Mouse (Mus musculus): Measurements from ENCODE around the gene Chmp1a. TPM values are rescaled to one million over a fixed set of nuclear protein-coding genes. Genes with fewer than 3 reads are reported as not detected.
"Not testable (repeated sequence)": the region's sequence is repeated elsewhere in the genome, so short reads cannot be mapped to it uniquely, and the experiment has no call there.

Chmp1a gene
- polyA plus RNA-seq, 1 experiment from 2014 or later: 90.6 TPM

DNA sequence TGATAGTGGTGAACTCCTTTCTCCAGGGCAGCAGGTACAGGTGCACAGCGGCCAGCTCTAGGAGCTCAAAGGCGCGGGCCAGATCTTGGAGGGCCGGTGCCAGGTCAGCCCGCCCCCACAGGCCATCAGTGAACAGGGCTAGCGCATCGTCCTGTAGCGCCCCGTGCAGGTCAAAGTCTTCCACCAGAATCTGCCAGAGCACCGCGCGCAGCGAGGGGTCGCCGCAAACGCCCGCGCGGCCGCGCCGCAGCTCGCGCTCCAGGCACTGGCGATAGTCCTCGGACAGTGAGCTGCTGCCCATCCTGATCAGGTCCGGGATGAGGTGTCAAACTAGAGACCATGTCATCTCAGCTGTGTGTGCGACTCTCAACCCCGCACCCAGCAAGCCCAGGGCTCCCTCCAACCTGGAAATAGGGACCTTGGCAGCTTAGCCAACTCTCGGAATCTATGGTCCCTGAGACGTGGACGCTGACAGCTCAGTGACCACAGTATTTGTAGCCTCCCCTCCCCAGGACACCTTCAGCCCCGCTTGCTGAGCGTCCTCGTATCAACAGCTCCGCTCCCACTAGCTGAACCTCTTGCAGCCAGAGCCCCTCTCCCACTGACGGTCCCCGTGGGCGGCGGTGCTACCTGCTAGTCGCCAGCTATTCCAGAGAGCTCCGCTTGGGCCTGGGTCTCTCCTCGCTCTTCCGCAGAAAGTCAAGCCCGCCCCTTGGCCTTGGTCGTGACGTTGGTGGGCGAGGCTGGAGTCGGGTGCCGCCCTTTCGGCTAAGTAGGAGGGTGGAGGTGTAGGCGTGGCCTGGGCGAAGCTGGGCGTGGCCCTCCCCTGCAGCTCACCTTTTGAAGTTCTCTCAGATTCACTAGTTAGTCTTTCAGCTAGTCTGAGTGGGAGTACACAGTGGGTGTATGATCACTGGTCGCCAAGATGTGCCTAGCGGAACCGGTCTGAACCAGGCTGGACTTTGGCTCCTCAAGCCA is 23.2 kb upstream of the Chmp1a start, which contains the start of gene Spata2l:
TSS of gene Spata2l (minus strand) at position 714 of the 978 bp plus-strand sequence.
- ATAC-seq (ENCODE audit: insufficient number of reproducible peaks, insufficient read depth, low FRiP score, low read depth): peak; percentile 86
- no peaks in the 10 kb centered on the region for H3K27me3 ChIP-seq (ENCODE audit: control insufficient read depth, insufficient read depth, low read length)
- no peaks in the 10 kb centered on the region for H3K36me3 ChIP-seq (ENCODE audit: control insufficient read depth, insufficient read depth, low read length)
- 2% methylated on average over 57 of the region's 57 CpGs for WGBS
- H3K4me2 ChIP-seq (replicated peaks; ENCODE audit: low read depth, low read length): peak within 1 kb of the TSS; percentile 97
- peak within 1 kb of the TSS; percentile 51 for H3K4me3 ChIP-seq (ENCODE audit: low read depth, low read length)
- H3K9ac ChIP-seq (replicated peaks; ENCODE audit: low read depth, low read length): peak within 1 kb of the TSS; percentile 52
- peaks cover 9% of the 10 kb centered on the region; the same call in 1 of the 2 replicates for H3K4me1 ChIP-seq (ENCODE audit: control insufficient read depth, insufficient read depth, low read length)
- H3K9me3 ChIP-seq (ENCODE audit: control insufficient read depth, low read depth, low read length): no peaks in the 10 kb centered on the region
- no peak within 1 kb of the TSS for H3K27ac ChIP-seq (ENCODE audit: low read length)

DNA sequence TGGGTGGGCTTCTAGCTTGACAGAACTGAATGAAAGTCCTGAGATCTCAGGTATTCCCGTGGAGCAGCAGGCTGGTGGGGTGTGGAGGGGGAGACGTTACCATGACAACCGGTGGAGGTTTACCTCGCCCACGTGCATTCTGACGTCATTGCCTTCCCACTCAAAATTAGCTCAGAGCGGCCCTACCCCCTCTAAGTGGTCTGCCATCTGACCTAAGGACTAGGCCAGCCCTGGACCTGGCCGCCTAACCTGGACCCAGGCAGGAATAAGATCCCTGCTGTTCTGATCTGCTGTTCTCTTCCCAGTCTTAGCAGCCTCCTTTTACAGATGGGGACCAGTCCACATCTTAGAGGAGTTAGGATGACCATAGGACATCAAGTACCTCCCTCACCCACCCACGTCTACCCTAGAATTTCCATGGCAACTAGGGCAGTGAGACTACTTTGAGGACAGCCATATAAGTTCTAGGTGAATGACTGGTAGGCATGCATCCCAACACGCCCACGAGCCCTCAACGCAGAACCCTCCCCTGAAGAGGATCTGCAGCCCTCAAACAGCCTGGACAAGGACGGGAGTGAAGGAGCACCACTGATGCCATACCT is 22.5 kb upstream of the Chmp1a start:
- peak overlapping the region; percentile 97 for H3K4me2 ChIP-seq (replicated peaks; ENCODE audit: low read depth, low read length)
- WGBS: 29% methylated on average over 13 of the region's 13 CpGs
- ATAC-seq (ENCODE audit: insufficient number of reproducible peaks, insufficient read depth, low FRiP score, low read depth): no peak
- H3K4me3 ChIP-seq (ENCODE audit: low read depth, low read length): peak overlapping the region; percentile 51
- H3K4me1 ChIP-seq (ENCODE audit: control insufficient read depth, insufficient read depth, low read length): peaks cover 9% of the 10 kb centered on the region; the same call in 1 of the 2 replicates
- peaks cover under 1% of the 10 kb centered on the region; the same call in 1 of the 2 replicates for H3K36me3 ChIP-seq (ENCODE audit: control insufficient read depth, insufficient read depth, low read length)
- no peaks in the 10 kb centered on the region for H3K27me3 ChIP-seq (ENCODE audit: control insufficient read depth, insufficient read depth, low read length)
- H3K9me3 ChIP-seq (ENCODE audit: control insufficient read depth, low read depth, low read length): no peaks in the 10 kb centered on the region
- peak overlapping the region; percentile 52 for H3K9ac ChIP-seq (replicated peaks; ENCODE audit: low read depth, low read length)
- no peak overlapping the region for H3K27ac ChIP-seq (ENCODE audit: low read length)

DNA sequence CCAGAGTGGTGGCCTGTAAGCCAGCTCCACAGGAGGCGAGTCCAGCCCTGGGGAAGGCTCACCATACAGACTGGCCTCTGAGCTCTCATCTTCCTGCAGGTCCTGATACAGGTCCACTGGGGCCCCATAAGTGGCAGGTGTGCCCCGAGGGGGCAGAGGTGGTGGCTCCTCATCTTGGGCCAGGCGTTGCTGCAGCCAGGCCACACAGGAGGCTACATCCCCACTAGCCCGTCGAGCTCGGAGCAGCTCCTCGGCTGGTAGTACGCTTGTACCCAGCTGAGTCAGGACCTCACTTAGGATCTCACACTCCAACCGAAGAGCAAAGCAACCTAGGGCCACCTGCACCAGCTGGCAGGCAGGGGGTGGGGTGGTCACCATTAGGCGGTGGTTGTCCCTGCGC is 21.2 kb upstream of the Chmp1a start:
- no peak for ATAC-seq (ENCODE audit: insufficient number of reproducible peaks, insufficient read depth, low FRiP score, low read depth)

DNA sequence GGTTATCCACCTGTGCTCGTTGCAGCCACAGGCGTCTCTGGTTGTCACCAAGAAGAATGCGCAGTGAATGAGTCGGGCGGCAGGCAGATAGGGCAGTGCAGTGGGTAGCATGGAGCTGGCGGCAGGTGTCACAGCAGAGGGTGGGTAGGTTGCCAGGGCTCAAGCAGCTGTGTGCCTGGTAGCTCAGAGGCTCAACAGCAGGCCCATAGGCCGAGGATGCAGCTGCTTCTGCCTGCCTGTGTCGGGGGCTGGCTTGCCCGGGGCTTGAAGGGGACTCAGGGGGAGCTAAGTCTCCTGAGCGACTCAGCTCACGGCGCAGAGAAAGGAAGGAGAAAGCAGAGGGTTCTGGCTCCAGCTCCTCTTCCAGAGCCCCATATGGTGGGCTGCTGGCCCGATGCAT is 20.7 kb upstream of the Chmp1a start:
- 60% methylated on average over 13 of the region's 13 CpGs for WGBS

More for the DNA sequence above, 21.2 kb upstream of the Chmp1a start:
- H3K9me3 ChIP-seq (ENCODE audit: control insufficient read depth, low read depth, low read length): no peaks in the 10 kb centered on the region
- H3K4me3 ChIP-seq (ENCODE audit: low read depth, low read length): no peak overlapping the region
- H3K4me2 ChIP-seq (replicated peaks; ENCODE audit: low read depth, low read length): no peak overlapping the region
- H3K27me3 ChIP-seq (ENCODE audit: control insufficient read depth, insufficient read depth, low read length): no peaks in the 10 kb centered on the region
- peaks cover 9% of the 10 kb centered on the region; the same call in 1 of the 2 replicates for H3K4me1 ChIP-seq (ENCODE audit: control insufficient read depth, insufficient read depth, low read length)
- peaks cover 7% of the 10 kb centered on the region; the same call in 1 of the 2 replicates for H3K36me3 ChIP-seq (ENCODE audit: control insufficient read depth, insufficient read depth, low read length)
- no peak overlapping the region for H3K9ac ChIP-seq (replicated peaks; ENCODE audit: low read depth, low read length)
- H3K27ac ChIP-seq (ENCODE audit: low read length): no peak overlapping the region
- WGBS: 74% methylated on average over 11 of the region's 11 CpGs

DNA sequence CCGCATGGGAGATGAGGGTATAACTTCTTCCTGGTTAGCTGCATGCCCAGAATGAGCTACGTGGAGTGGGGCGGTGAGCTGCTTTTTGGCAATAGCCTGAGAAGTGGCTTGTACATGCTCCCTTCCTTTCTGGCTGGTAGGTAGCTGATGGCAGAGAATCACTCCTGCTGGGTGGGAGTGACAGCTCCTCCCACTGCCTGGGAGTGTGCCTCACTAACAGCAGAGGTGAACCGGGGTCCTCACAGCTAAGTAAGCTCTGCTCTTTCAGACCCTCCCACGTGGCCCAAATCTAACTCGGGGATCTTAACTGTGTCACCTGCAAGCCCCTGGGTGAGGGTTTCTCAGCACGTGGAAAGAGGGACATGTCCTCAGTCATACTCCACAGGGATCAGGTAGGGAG is 20.0 kb upstream of the Chmp1a start:
- Histone ChIP-seq H3K27me3 (ENCODE audit: control insufficient read depth, insufficient read depth, low read length) (no peaks in the 10 kb centered on the region), H3K4me2 (replicated peaks; ENCODE audit: low read depth, low read length) (no peak overlapping the region), H3K9ac (replicated peaks; ENCODE audit: low read depth, low read length) (no peak overlapping the region), H3K4me3 (ENCODE audit: low read depth, low read length) (no peak overlapping the region), H3K9me3 (ENCODE audit: control insufficient read depth, low read depth, low read length) (no peaks in the 10 kb centered on the region), H3K36me3 (ENCODE audit: control insufficient read depth, insufficient read depth, low read length) (peaks cover 18% of the 10 kb centered on the region), H3K27ac (ENCODE audit: low read length) (no peak overlapping the region), H3K4me1 (ENCODE audit: control insufficient read depth, insufficient read depth, low read length) (peaks cover 9% of the 10 kb centered on the region; the same call in 1 of the 2 replicates)
- ATAC-seq (ENCODE audit: insufficient number of reproducible peaks, insufficient read depth, low FRiP score, low read depth): no peak
- 31% methylated on average over 7 of the region's 7 CpGs for WGBS

More for the DNA sequence above, 20.7 kb upstream of the Chmp1a start:
- Histone ChIP-seq H3K4me2 (replicated peaks; ENCODE audit: low read depth, low read length) (no peak overlapping the region), H3K27ac (ENCODE audit: low read length) (no peak overlapping the region), H3K4me3 (ENCODE audit: low read depth, low read length) (no peak overlapping the region), H3K9me3 (ENCODE audit: control insufficient read depth, low read depth, low read length) (no peaks in the 10 kb centered on the region), H3K36me3 (ENCODE audit: control insufficient read depth, insufficient read depth, low read length) (peaks cover 12% of the 10 kb centered on the region; the same call in 1 of the 2 replicates), H3K4me1 (ENCODE audit: control insufficient read depth, insufficient read depth, low read length) (peaks cover 9% of the 10 kb centered on the region; the same call in 1 of the 2 replicates), H3K27me3 (ENCODE audit: control insufficient read depth, insufficient read depth, low read length) (no peaks in the 10 kb centered on the region), H3K9ac (replicated peaks; ENCODE audit: low read depth, low read length) (no peak overlapping the region)
- no peak for ATAC-seq (ENCODE audit: insufficient number of reproducible peaks, insufficient read depth, low FRiP score, low read depth)

DNA sequence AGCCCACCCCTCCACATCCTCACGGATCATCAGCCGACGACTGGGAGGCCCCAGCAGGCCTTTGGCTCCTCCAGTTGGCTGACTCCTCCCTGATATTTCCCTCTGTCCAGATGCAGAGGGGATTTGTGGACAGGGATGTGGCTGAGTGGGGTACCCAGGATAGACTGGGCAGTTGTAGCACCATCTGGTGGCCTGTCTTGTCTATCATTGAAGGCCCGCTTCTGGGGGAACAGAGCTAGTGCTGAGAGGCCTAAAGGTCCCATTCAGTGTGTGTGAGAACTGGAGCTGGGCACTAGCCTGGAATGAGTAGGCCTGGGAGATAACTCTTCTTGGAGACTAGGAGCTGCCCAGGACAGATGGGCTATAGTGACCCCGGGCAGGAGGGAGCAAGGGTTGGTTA is 19.2 kb upstream of the Chmp1a start:
- Histone ChIP-seq H3K9ac (replicated peaks; ENCODE audit: low read depth, low read length) (no peak overlapping the region), H3K9me3 (ENCODE audit: control insufficient read depth, low read depth, low read length) (no peaks in the 10 kb centered on the region), H3K36me3 (ENCODE audit: control insufficient read depth, insufficient read depth, low read length) (peaks cover 26% of the 10 kb centered on the region), H3K4me2 (replicated peaks; ENCODE audit: low read depth, low read length) (no peak overlapping the region), H3K27me3 (ENCODE audit: control insufficient read depth, insufficient read depth, low read length) (no peaks in the 10 kb centered on the region), H3K4me3 (ENCODE audit: low read depth, low read length) (no peak overlapping the region), H3K27ac (ENCODE audit: low read length) (no peak overlapping the region), H3K4me1 (ENCODE audit: control insufficient read depth, insufficient read depth, low read length) (peaks cover 9% of the 10 kb centered on the region; the same call in 1 of the 2 replicates)
- 51% methylated on average over 5 of the region's 5 CpGs for WGBS
- ATAC-seq (ENCODE audit: insufficient number of reproducible peaks, insufficient read depth, low FRiP score, low read depth): no peak

DNA sequence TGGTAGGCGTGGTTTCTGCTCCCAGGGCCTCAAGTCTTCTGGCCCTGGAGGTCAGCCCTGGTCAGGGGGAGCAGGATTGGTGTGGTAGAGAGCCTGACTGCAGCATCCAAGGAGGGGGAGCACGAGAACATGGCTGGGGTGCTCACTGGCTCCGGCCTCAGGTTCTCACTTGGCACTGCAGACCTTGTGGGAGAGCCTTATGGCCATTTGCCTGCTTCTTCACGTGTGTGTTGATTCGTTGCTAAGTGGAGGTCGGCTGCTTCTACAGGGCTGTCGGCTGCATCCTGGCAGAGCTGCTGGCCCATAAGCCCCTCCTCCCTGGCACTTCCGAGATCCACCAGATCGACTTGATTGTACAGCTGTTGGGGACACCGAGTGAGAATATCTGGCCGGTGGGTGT is 17.8 kb upstream of the Chmp1a start:
- peaks cover 27% of the 10 kb centered on the region for H3K36me3 ChIP-seq (ENCODE audit: control insufficient read depth, insufficient read depth, low read length)
- not testable (repeated sequence) for H3K4me2 ChIP-seq (replicated peaks; ENCODE audit: low read depth, low read length); H3K4me1 ChIP-seq (ENCODE audit: control insufficient read depth, insufficient read depth, low read length); H3K27ac ChIP-seq (ENCODE audit: low read length); ATAC-seq (ENCODE audit: insufficient number of reproducible peaks, insufficient read depth, low FRiP score, low read depth); H3K9me3 ChIP-seq (ENCODE audit: control insufficient read depth, low read depth, low read length); H3K9ac ChIP-seq (replicated peaks; ENCODE audit: low read depth, low read length); H3K27me3 ChIP-seq (ENCODE audit: control insufficient read depth, insufficient read depth, low read length); H3K4me3 ChIP-seq (ENCODE audit: low read depth, low read length)
- 82% methylated on average over 9 of the region's 11 CpGs for WGBS

DNA sequence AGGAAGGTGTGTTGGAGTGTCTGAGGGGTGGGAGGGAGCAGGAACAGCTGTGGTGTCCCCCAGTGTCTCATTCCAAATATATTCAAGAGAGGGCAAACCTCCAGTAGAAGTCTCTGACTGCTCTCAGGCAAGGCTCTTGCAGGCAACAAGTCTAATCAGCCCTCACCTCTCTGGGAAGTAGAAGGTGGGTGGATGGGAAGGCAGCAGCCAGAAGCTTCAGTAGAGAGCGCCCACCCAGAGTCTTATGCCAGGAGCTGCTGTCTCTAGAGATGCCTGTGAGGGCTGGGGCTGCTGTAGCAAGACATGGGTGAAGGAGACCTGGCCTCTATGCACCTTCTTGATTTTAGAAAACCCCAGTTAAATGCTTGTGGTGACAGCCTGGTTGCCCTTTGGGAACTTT is 15.9 kb upstream of the Chmp1a start:
- H3K9me3 ChIP-seq (ENCODE audit: control insufficient read depth, low read depth, low read length): no peaks in the 10 kb centered on the region
- no peak overlapping the region for H3K9ac ChIP-seq (replicated peaks; ENCODE audit: low read depth, low read length)
- H3K27ac ChIP-seq (ENCODE audit: low read length): no peak overlapping the region
- H3K27me3 ChIP-seq (ENCODE audit: control insufficient read depth, insufficient read depth, low read length): no peaks in the 10 kb centered on the region
- H3K4me2 ChIP-seq (replicated peaks; ENCODE audit: low read depth, low read length): no peak overlapping the region
- H3K4me1 ChIP-seq (ENCODE audit: control insufficient read depth, insufficient read depth, low read length): peaks cover 9% of the 10 kb centered on the region
- H3K4me3 ChIP-seq (ENCODE audit: low read depth, low read length): no peak overlapping the region
- 95% methylated on average over 1 of the region's 1 CpGs for WGBS
- no peak for ATAC-seq (ENCODE audit: insufficient number of reproducible peaks, insufficient read depth, low FRiP score, low read depth)
- peaks cover 27% of the 10 kb centered on the region for H3K36me3 ChIP-seq (ENCODE audit: control insufficient read depth, insufficient read depth, low read length)

Measured in stomach, embryonic 14.5 days (tissue).